Mouse (Mus musculus) Patski (cell line): ENCODE measurements around the gene Rufy2. TPM values are rescaled to one million over a fixed set of nuclear protein-coding genes. Genes with fewer than 3 reads are reported as not detected.

Source experiments
- ATAC-seq: fragments of 100-300 bp; one replicate; pipeline ENCODE4 v1.8.0; 2021
- CTCF ChIA-PET: fragments of 350-600 bp; sonication (Branson Sonifier 250); formaldehyde crosslinking; loops from one replicate; lab custom pipeline; 2022; ENCODE audit warnings: inconsistent platforms; lab: Charles Lee
- POLR2A ChIA-PET: fragments of 350-600 bp; sonication (Branson Sonifier 250); formaldehyde crosslinking; loops from one replicate; lab custom pipeline; 2022; ENCODE audit warnings: antibody characterized with exemption, inconsistent platforms; lab: Charles Lee
- DNase-seq: peaks from one replicate; pipeline ENCODE4 v3.0.0-alpha.2; 2011; ENCODE audit warnings: low read depth, low spot score
- H3K27me3 ChIP-seq: fragments of 371-371 bp; one replicate; pipeline ENCODE4 v1.5.1; 2021
- CTCF ChIP-seq: fragments of 100-300 bp; IDR thresholded peaks from one replicate; pipeline ENCODE4 v1.5.1; 2021
- in situ Hi-C: fragments of 300-500 bp; cut with MboI; formaldehyde crosslinking; loops from 3 replicates; pipeline ENCODE4 v1.11.1; 2018; ENCODE audit warnings: low pct_unique_long_range_greater_than_20kb, mixed read lengths
- polyA plus RNA-seq: library from polyadenylated mRNA; unstranded; gene quantifications from one replicate; pipeline ENCODE4 v1.2.3, GENCODE M21; 2021

Gene Rufy2
- polyA plus RNA-seq, 1 experiment from 2014 or later = 26.5 TPM

- in situ Hi-C loops = loop anchor here (5.0 kb wide), 1 partner anchor 36 kb away; the partner anchor contains the start of gene Pbld1
- CTCF ChIA-PET = interaction anchor here (1.2 to 3.4 kb wide), 2 partner anchors 39 to 53 kb away, joined by 3 to 19 read pairs; no protein-coding TSS in a partner anchor
- POLR2A ChIA-PET = interaction anchor here (0.6 kb wide), 3 partner anchors 29 to 39 kb away, joined by 3 read pairs; no protein-coding TSS in a partner anchor
- ATAC-seq = no peak
- TF ChIP-seq CTCF = no peak
- DNase-seq = no peak
- H3K27me3 ChIP-seq = no peaks in the 10 kb centered on the region
Observed at GRCm38 (mm10) chr10:63026156-63026794, 46.3 kb downstream of the Rufy2 start.

- H3K27me3 ChIP-seq = no peaks in the 10 kb centered on the region
- TF ChIP-seq CTCF = no peak
- no peak for ATAC-seq
- ChIA-PET POLR2A (interaction anchor here (0.6 kb wide), 1 partner anchor 29 kb away, joined by 3 read pairs; no protein-coding TSS in a partner anchor), CTCF (interaction anchor here (1.2 to 3.4 kb wide), 2 partner anchors 38 to 52 kb away, joined by 3 to 19 read pairs; no protein-coding TSS in a partner anchor)
- in situ Hi-C loops = loop anchor here (5.0 kb wide), 1 partner anchor 36 kb away; the partner anchor contains the start of gene Pbld1
- no peak for DNase-seq
Observed at GRCm38 (mm10) chr10:63026795-63027160, 46.8 kb downstream of the Rufy2 start.

- DNase-seq = no peak
- no peak for ATAC-seq
- POLR2A ChIA-PET = interaction anchor here (0.6 kb wide), 2 partner anchors 10 to 13 kb away, joined by 3 read pairs; no protein-coding TSS in a partner anchor
- in situ Hi-C loops = loop anchor here (5.0 kb wide), 1 partner anchor 35 kb away; the partner anchor contains the start of gene Pbld1
- no peak for TF ChIP-seq CTCF
- CTCF ChIA-PET = no interaction called here
- no peaks in the 10 kb centered on the region for H3K27me3 ChIP-seq
Observed at GRCm38 (mm10) chr10:63027376-63028161, 47.5 kb downstream of the Rufy2 start.

- TF ChIP-seq CTCF = no peak
- ChIA-PET CTCF (no interaction called here), POLR2A (no interaction called here)
- in situ Hi-C loops = loop anchor here (5.0 kb wide), 1 partner anchor 34 kb away; the partner anchor contains the start of gene Pbld1
- H3K27me3 ChIP-seq = no peaks in the 10 kb centered on the region
- no peak for ATAC-seq
- DNase-seq = no peak
Observed at GRCm38 (mm10) chr10:63028396-63028795, 48.4 kb downstream of the Rufy2 start.

GRCm38 (mm10) chr10:63032267-63032666 lies 52.2 kb downstream of the Rufy2 start:
- H3K27me3 ChIP-seq = no peaks in the 10 kb centered on the region
- in situ Hi-C loops = no loop called here
- TF ChIP-seq CTCF = no peak
- CTCF ChIA-PET = interaction anchor here (1.2 to 1.6 kb wide), 2 partner anchors 9 to 33 kb away, joined by 5 to 8 read pairs; no protein-coding TSS in a partner anchor
- DNase-seq = no peak
- POLR2A ChIA-PET = no interaction called here
- ATAC-seq = no peak

- CTCF ChIA-PET = interaction anchor here (1.2 kb wide), 1 partner anchor 8 kb away, joined by 5 read pairs; no protein-coding TSS in a partner anchor
- POLR2A ChIA-PET = no interaction called here
- H3K27me3 ChIP-seq = no peaks in the 10 kb centered on the region
- in situ Hi-C loops = no loop called here
- no peak for DNase-seq
- ATAC-seq = no peak
- no peak for TF ChIP-seq CTCF
Observed at GRCm38 (mm10) chr10:63032956-63033355, 52.9 kb downstream of the Rufy2 start.

- TF ChIP-seq CTCF = no peak
- in situ Hi-C loops = no loop called here
- no peak for ATAC-seq
Observed at GRCm38 (mm10) chr10:63038571-63039320, 58.7 kb downstream of the Rufy2 start.

GRCm38 (mm10) chr10:63039867-63040628 lies 60.0 kb downstream of the Rufy2 start:
- ChIA-PET CTCF (interaction anchor here (1.1 to 1.4 kb wide), 2 partner anchors 7 to 9 kb away, joined by 3 to 5 read pairs; no protein-coding TSS in a partner anchor), POLR2A (interaction anchor here (0.7 kb wide), 1 partner anchor 12 kb away, joined by 3 read pairs; no protein-coding TSS in a partner anchor)
- no peak for ATAC-seq
- in situ Hi-C loops = no loop called here
- no peak for TF ChIP-seq CTCF
- DNase-seq = no peak
- H3K27me3 ChIP-seq = no peaks in the 10 kb centered on the region

More at GRCm38 (mm10) chr10:63038571-63039320, 58.7 kb downstream of the Rufy2 start:
- DNase-seq = no peak
- no peaks in the 10 kb centered on the region for H3K27me3 ChIP-seq
- CTCF ChIA-PET = no interaction called here
- POLR2A ChIA-PET = no interaction called here

- ATAC-seq = no peak
Observed at GRCm38 (mm10) chr10:63043154-63043553, 63.1 kb downstream of the Rufy2 start.

More at GRCm38 (mm10) chr10:63043154-63043553, 63.1 kb downstream of the Rufy2 start:
- ChIA-PET POLR2A (interaction anchor here (0.6 kb wide), 1 partner anchor 115 kb away, joined by 4 read pairs; no protein-coding TSS in a partner anchor), CTCF (no interaction called here)
- peak; percentile 20 for TF ChIP-seq CTCF
- in situ Hi-C loops = no loop called here
- H3K27me3 ChIP-seq = no peaks in the 10 kb centered on the region
- no peak for DNase-seq
